Mouse (Mus musculus) midbrain, postnatal 0 days (tissue): ENCODE results near the gene Rin2. TPM values are rescaled to one million over a fixed set of nuclear protein-coding genes. Genes with fewer than 3 reads are reported as not detected.
"Not testable (repeated sequence)": the region's sequence is repeated elsewhere in the genome, so short reads cannot be mapped to it uniquely, and the experiment has no call there.

Experiments
- ATAC-seq: fragments of 200-750 bp; cut with Nextera tagmentation; 2 replicates; pipeline ENCODE4 v1.8.0; 2017; ENCODE audit warnings: moderate number of reproducible peaks, mild to moderate bottlenecking, moderate TSS enrichment, moderate library complexity; ENCODE audit not compliant: low FRiP score
- DNase-seq: peaks from one replicate; pipeline ENCODE4 v3.0.0-alpha.2; 2015; ENCODE audit warnings: low spot score
- H3K27ac ChIP-seq: fragments of 300-500 bp; sonication (generic); 2 replicates; pipeline ENCODE4 v1.5.1; 2014; ENCODE audit warnings: low read depth, mild to moderate bottlenecking, low read length, mixed read lengths
- H3K27me3 ChIP-seq: fragments of 300-500 bp; sonication (generic); 2 replicates; pipeline ENCODE4 v1.6.1; 2014; ENCODE audit warnings: low read length, control low read depth, mixed read lengths; ENCODE audit not compliant: insufficient read depth
- H3K36me3 ChIP-seq: fragments of 300-500 bp; sonication (generic); 2 replicates; pipeline ENCODE4 v1.6.1; 2014; ENCODE audit warnings: low read length, control low read depth, mixed read lengths; ENCODE audit not compliant: insufficient read depth
- H3K4me1 ChIP-seq: fragments of 300-500 bp; sonication (generic); 2 replicates; pipeline ENCODE4 v1.6.1; 2014; ENCODE audit warnings: mild to moderate bottlenecking, control low read depth, antibody characterized with exemption, low read length, mixed read lengths; ENCODE audit not compliant: insufficient read depth
- H3K4me2 ChIP-seq: fragments of 300-500 bp; sonication (generic); 2 replicates; pipeline ENCODE4 v1.6.1; 2014; ENCODE audit warnings: low read depth, mild to moderate bottlenecking, low read length, mixed read lengths; ENCODE audit not compliant: poor library complexity, severe bottlenecking
- H3K4me3 ChIP-seq: fragments of 300-500 bp; sonication (generic); 2 replicates; pipeline ENCODE4 v1.5.1; 2014; ENCODE audit warnings: low read depth, mild to moderate bottlenecking, low read length, moderate library complexity
- H3K9ac ChIP-seq: fragments of 300-500 bp; sonication (generic); replicated peaks from 2 replicates; pipeline ENCODE4 v1.6.1; 2014; ENCODE audit warnings: mild to moderate bottlenecking, low read length, moderate library complexity, mixed read lengths; ENCODE audit not compliant: poor library complexity, severe bottlenecking
- H3K9me3 ChIP-seq: fragments of 300-500 bp; sonication (generic); 2 replicates; pipeline ENCODE4 v1.6.1; 2016; ENCODE audit warnings: low read length, control low read depth
- CTCF ChIP-seq: IDR thresholded peaks from 2 replicates; pipeline ENCODE4 v1.5.1; 2016; ENCODE audit warnings: antibody characterized with exemption, mild to moderate bottlenecking
- WGBS: fragments of 180-500 bp; shearing (Covaris S2); extraction: QIAGEN DNeasy Blood & Tissue Kit; methylation state at CpG from one replicate; pipeline ENCODE4 v1.1.7; 2014; 5-methylcytosine and 5-hydroxymethylcytosine counted together
- polyA plus RNA-seq: library from polyadenylated mRNA; unstranded; fragments of >200 nt; fragmentation: Nextera tagmentation; extraction: Ambion mirVana; gene quantifications from 2 replicates; pipeline ENCODE4 v1.2.1, GENCODE M21; 2015
- total RNA-seq: library from RNA; depleted of rRNA; stranded (reverse); fragments of >200 nt; gene quantifications from 2 replicates; pipeline ENCODE4 v1.2.3, GENCODE M21; 2014

The Rin2 gene
- total and polyA plus RNA-seq, 2 experiments from 2014 or later = 10.5 to 18.0 TPM

DNA sequence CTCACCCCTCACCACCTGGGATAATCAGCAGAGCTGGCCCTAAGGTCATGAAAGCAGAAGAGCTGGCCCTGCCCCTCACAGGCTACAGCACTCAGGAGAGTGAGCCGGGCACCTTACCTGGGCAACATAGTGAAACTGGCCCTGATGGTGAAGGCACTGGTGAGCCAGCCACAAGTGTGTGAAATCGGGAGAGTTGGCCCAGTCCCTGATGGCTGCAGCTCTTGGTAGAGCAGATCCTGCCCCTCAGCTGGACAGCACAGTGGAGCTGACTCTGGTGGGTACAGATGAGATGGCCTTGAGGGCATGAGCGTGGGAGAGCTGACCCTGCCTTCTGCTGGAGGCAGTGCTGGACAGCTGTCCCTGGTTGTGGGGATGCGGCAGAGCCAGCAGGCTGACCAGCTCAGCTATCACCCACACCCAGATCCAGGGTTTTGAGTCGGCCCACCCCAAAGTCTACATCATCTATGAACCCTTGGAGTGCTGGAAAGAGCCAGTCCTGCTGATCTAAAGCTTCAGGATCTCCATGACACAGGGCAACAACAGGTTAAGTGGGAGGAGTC, 43.7 kb downstream of the Rin2 start:
- no peak overlapping the region for H3K4me3 ChIP-seq
- no peak for DNase-seq
- no peak overlapping the region for H3K9ac ChIP-seq
- no peaks in the 10 kb centered on the region for H3K36me3 ChIP-seq
- H3K4me2 ChIP-seq = no peak overlapping the region
- H3K27ac ChIP-seq = no peak overlapping the region
- WGBS = 91% methylated on average over 5 of the region's 5 CpGs
- H3K27me3 ChIP-seq = no peaks in the 10 kb centered on the region
- H3K9me3 ChIP-seq = no peaks in the 10 kb centered on the region
- no peaks in the 10 kb centered on the region for H3K4me1 ChIP-seq
- ATAC-seq = no peak
- no peak for TF ChIP-seq CTCF

DNA sequence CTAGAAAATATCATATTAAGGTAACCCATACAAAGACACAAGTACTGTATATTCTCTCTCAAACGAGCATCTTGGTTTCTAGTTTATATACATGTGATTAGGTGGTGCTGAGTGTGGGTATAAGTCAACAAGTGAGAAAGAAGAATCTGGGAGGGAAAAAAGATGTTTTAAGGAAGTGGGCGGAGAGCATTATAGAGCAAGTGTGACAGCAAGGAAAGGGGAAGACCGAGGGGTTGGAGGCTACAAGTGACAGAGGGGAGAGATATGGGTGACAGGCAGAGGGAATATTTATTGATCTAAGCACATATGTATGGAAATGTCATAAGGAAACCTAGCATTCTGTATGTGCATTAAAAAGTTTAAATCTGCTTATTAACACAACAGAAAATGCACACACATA, 45.1 kb downstream of the Rin2 start:
- Histone ChIP-seq H3K9ac (no peak overlapping the region), H3K27ac (no peak overlapping the region), H3K4me1 (no peaks in the 10 kb centered on the region), H3K9me3 (no peaks in the 10 kb centered on the region), H3K4me3 (no peak overlapping the region), H3K36me3 (no peaks in the 10 kb centered on the region), H3K27me3 (no peaks in the 10 kb centered on the region), H3K4me2 (no peak overlapping the region)
- DNase-seq = no peak
- WGBS = 82% methylated on average over 3 of the region's 3 CpGs
- no peak for TF ChIP-seq CTCF
- no peak for ATAC-seq

DNA sequence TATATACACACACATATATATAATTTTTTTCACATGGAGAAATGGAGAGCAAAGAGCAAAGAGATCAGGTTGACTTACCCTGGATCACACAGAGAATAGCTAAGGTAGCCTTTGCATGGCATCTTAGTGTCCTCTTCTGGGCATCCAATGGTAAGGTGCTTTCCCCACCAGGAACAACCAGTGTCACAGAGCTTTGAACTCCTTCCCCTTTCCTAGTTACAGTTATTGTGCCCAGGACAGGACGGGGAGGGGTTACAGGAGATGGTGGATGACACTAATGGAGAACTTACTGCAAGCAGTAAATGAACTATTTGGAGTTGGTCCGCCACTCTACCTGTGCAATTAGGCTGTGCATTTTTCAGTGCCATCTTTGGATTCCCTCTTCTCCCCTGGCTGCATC, 45.7 kb downstream of the Rin2 start:
- Histone ChIP-seq H3K27ac (no peak overlapping the region), H3K9me3 (no peaks in the 10 kb centered on the region), H3K27me3 (no peaks in the 10 kb centered on the region), H3K36me3 (no peaks in the 10 kb centered on the region), H3K4me2 (no peak overlapping the region), H3K9ac (no peak overlapping the region), H3K4me1 (no peaks in the 10 kb centered on the region), H3K4me3 (no peak overlapping the region)
- no peak for TF ChIP-seq CTCF
- no peak for ATAC-seq
- WGBS = 93% methylated on average over 2 of the region's 2 CpGs
- no peak for DNase-seq

DNA sequence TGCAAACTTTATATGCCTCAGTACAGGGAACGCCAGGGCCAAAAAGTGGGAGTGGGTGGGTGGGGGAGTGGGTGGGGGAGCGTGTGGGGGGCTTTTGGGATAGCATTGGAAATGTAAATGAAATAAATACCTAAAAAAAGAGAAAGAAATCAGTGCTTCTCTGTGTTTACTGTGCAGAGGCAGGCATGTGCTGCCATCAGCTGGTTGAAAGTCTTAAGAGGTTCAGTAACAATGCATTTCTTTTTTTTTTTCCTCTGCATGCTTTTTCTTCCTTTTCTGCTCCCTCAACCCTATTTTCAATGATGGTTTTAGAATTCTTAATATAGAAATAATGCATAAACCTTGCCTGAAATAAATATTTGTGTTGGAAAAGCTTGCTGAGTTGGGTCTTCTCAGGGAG, 47.3 kb downstream of the Rin2 start:
- WGBS = 80% methylated on average over 2 of the region's 2 CpGs
- H3K9me3 ChIP-seq, ATAC-seq, H3K9ac ChIP-seq, H3K4me3 ChIP-seq, H3K4me1 ChIP-seq, H3K4me2 ChIP-seq, H3K27me3 ChIP-seq, H3K36me3 ChIP-seq, H3K27ac ChIP-seq: not testable (repeated sequence)
- DNase-seq = peak; percentile 14
- peak; percentile 57 for TF ChIP-seq CTCF

DNA sequence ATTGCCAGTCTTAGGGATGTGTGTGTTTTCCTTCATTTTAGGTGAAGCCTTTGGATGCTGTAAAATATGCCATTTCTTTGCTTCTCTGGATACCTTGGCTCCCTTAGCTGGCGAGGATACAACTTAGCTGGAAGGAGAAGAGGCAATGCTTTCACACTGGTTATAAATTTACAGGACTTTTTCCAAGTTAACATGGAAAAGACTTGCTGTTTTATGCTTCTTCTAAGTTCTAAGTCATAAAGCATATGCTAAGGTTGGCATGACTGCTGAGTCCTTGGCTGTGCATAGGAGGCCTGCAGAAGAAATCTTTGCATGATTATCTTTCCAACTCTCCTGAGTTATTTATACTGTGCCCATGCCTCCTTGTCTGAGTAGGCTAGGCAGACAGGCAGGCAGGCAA, 49.3 kb downstream of the Rin2 start:
- Histone ChIP-seq H3K4me2 (no peak overlapping the region), H3K4me3 (no peak overlapping the region), H3K4me1 (no peaks in the 10 kb centered on the region), H3K9me3 (no peaks in the 10 kb centered on the region), H3K9ac (no peak overlapping the region), H3K36me3 (no peaks in the 10 kb centered on the region), H3K27ac (no peak overlapping the region), H3K27me3 (no peaks in the 10 kb centered on the region)
- WGBS = 86% methylated on average over 1 of the region's 1 CpGs
- DNase-seq = no peak
- ATAC-seq = no peak
- no peak for TF ChIP-seq CTCF

DNA sequence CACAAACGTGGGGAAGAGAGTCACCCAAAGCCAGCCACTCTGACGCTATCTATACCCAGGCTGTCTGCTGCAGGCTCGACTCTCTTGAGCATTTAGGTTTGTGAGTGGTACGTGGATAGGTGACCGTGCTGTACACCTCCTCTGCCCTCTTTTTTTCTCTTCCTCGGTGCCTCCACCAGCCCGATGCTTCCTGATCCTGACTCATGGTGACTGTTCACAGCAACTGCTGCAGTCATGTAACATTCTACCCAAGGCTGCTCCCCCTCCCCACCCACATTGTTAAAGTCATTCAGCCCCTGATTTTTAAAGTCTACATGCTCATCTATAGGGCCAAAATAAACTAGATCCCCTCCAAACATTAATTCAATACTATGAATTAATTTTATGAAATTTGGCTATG, 54.4 kb downstream of the Rin2 start:
- H3K27ac ChIP-seq = no peak overlapping the region
- H3K4me1 ChIP-seq = no peaks in the 10 kb centered on the region
- no peak overlapping the region for H3K4me3 ChIP-seq
- DNase-seq (no peak), ATAC-seq (no peak)
- H3K9ac ChIP-seq = no peak overlapping the region
- no peaks in the 10 kb centered on the region for H3K27me3 ChIP-seq
- WGBS = 80% methylated on average over 7 of the region's 7 CpGs
- H3K9me3 ChIP-seq = no peaks in the 10 kb centered on the region
- H3K36me3 ChIP-seq = no peaks in the 10 kb centered on the region
- TF ChIP-seq CTCF = no peak
- no peak overlapping the region for H3K4me2 ChIP-seq
